22 mouse cellular contexts compared by ENCODE assay signal in genomic region chr4:135381355-135381754, GRCm38 (mm10). TPM values are rescaled to one million over a fixed set of nuclear protein-coding genes. Genes with fewer than 3 reads are reported as not detected.
DNase-seq lines count a peak whose midpoint lies in the region; ATAC-seq and TF ChIP-seq lines count a peak whose summit lies in the region.
"Had no signal": no experiment of that assay in that cellular context is flagged by ENCODE, and none has a peak within 500 bp of the region (broad histone marks: within the 10 kb centered on the region; RNA-seq: fewer than 3 reads in every experiment).

No protein-coding gene starts in this region.

- no peak overlapping the region for H3K9ac ChIP-seq in intestine, postnatal 0 days (ENCODE audit: low read depth, low read length)
- H3K9ac ChIP-seq in intestine, embryonic 15.5 days: no peak overlapping the region
- H3K9ac ChIP-seq in forebrain, embryonic 14.5 days (ENCODE audit: low read length): no peak overlapping the region
- H3K9ac ChIP-seq: embryonic facial prominence, embryonic 13.5 days; forebrain, embryonic 12.5 days; forebrain, postnatal 0 days; heart, embryonic 13.5 days; hindbrain, embryonic 12.5 days had no signal

- H3K27ac ChIP-seq in intestine, postnatal 0 days (ENCODE audit: low read depth, low read length): no peak overlapping the region
- H3K27ac ChIP-seq in intestine, embryonic 15.5 days: no peak overlapping the region
- H3K27ac ChIP-seq in forebrain, embryonic 14.5 days (ENCODE audit: low read depth, low read length): no peak overlapping the region
- H3K27ac ChIP-seq: embryonic facial prominence, embryonic 13.5 days; forebrain, embryonic 12.5 days; heart, embryonic 13.5 days; hindbrain, embryonic 12.5 days had no signal

- no peaks in the 10 kb centered on the region for H3K36me3 ChIP-seq in intestine, postnatal 0 days (ENCODE audit: control insufficient read depth, insufficient read depth)
- no peaks in the 10 kb centered on the region for H3K36me3 ChIP-seq in intestine, embryonic 15.5 days
- no peaks in the 10 kb centered on the region for H3K36me3 ChIP-seq in forebrain, embryonic 14.5 days (ENCODE audit: control insufficient read depth, insufficient read depth, low read length)
- H3K36me3 ChIP-seq: embryonic facial prominence, embryonic 13.5 days; forebrain, embryonic 12.5 days; heart, embryonic 13.5 days; hindbrain, embryonic 12.5 days had no signal

- no peak overlapping the region for H3K4me2 ChIP-seq in intestine, postnatal 0 days (replicated peaks; ENCODE audit: low read depth)
- no peak overlapping the region for H3K4me2 ChIP-seq in intestine, embryonic 15.5 days (replicated peaks)
- H3K4me2 ChIP-seq in forebrain, embryonic 14.5 days (ENCODE audit: low read length): no peak overlapping the region
- H3K4me2 ChIP-seq: embryonic facial prominence, embryonic 13.5 days; forebrain, embryonic 12.5 days; heart, embryonic 13.5 days; hindbrain, embryonic 12.5 days had no signal

- DNase-seq in WW6 (ENCODE audit: low read depth, low spot score): peak; percentile 84
- peak; percentile 34 for DNase-seq in embryo, embryonic 10.5 days (ENCODE audit: low spot score)
- DNase-seq in induced T-regulatory cell, adult 2 months (ENCODE audit: low read depth): peak; percentile 39
- DNase-seq in cerebellum, adult 9-10 months: no peak
- DNase-seq in lung, adult 18-20 months: no peak
- DNase-seq in forebrain, embryonic 14.5 days (ENCODE audit: low spot score): no peak
- DNase-seq: adrenal gland, postnatal 10 days; cerebellum, adult 11 months; cerebellum, adult 8-10 months; cerebellum, postnatal 25 days; forebrain, postnatal 0 days; gastrocnemius, postnatal 14 days; heart, adult 11 months; heart, postnatal 36 days; kidney, adult 2 months had no signal

- 65% methylated on average over 8 of the region's 8 CpGs for whole genome bisulfite sequencing in intestine, postnatal 0 days
- WGBS in intestine, embryonic 15.5 days: 46% methylated on average over 8 of the region's 8 CpGs
- 62% methylated on average over 8 of the region's 8 CpGs for WGBS in forebrain, embryonic 14.5 days

- H3K4me3 ChIP-seq in intestine, postnatal 0 days (ENCODE audit: low read depth, low read length): no peak overlapping the region
- H3K4me3 ChIP-seq in intestine, embryonic 15.5 days (replicated peaks): no peak overlapping the region
- no peak overlapping the region for H3K4me3 ChIP-seq in forebrain, embryonic 14.5 days (ENCODE audit: low read depth, low read length)
- H3K4me3 ChIP-seq: embryonic facial prominence, embryonic 13.5 days; forebrain, embryonic 12.5 days; heart, embryonic 13.5 days; hindbrain, embryonic 12.5 days had no signal

- no peaks in the 10 kb centered on the region for H3K27me3 ChIP-seq in intestine, postnatal 0 days (replicated peaks; ENCODE audit: control insufficient read depth, insufficient read depth, low read length)
- no peaks in the 10 kb centered on the region for H3K27me3 ChIP-seq in intestine, embryonic 15.5 days (replicated peaks)
- H3K27me3 ChIP-seq in forebrain, embryonic 14.5 days (replicated peaks; ENCODE audit: control insufficient read depth, insufficient read depth, low read length): no peaks in the 10 kb centered on the region
- H3K27me3 ChIP-seq: Patski had no signal

- TF ChIP-seq CTCF in intestine, postnatal 0 days (IDR thresholded peaks at IDR 0.05; ENCODE audit: low read depth): 0 out of 2 replicates have a peak, but pooled peaks have one; percentile 2

- no peak for ATAC-seq in intestine, postnatal 0 days
- no peak for ATAC-seq in intestine, embryonic 15.5 days
- no peak for ATAC-seq in forebrain, embryonic 14.5 days
- ATAC-seq: forebrain, postnatal 0 days; Patski had no signal

- no peaks in the 10 kb centered on the region for H3K9me3 ChIP-seq in intestine, postnatal 0 days (ENCODE audit: control insufficient read depth)
- no peaks in the 10 kb centered on the region for H3K9me3 ChIP-seq in intestine, embryonic 15.5 days
- no peaks in the 10 kb centered on the region for H3K9me3 ChIP-seq in forebrain, embryonic 14.5 days (replicated peaks; ENCODE audit: control insufficient read depth, low read length)
- H3K9me3 ChIP-seq: embryonic facial prominence, embryonic 13.5 days; forebrain, embryonic 12.5 days; heart, embryonic 13.5 days; hindbrain, embryonic 12.5 days had no signal

- no peaks in the 10 kb centered on the region for H3K4me1 ChIP-seq in intestine, postnatal 0 days (replicated peaks; ENCODE audit: control insufficient read depth, insufficient read depth, low read length)
- peaks cover 2% of the 10 kb centered on the region; the same call in 1 of the 2 replicates for H3K4me1 ChIP-seq in intestine, embryonic 15.5 days (replicated peaks)
- no peaks in the 10 kb centered on the region for H3K4me1 ChIP-seq in forebrain, embryonic 14.5 days (ENCODE audit: control insufficient read depth, insufficient read depth, low read length)

RNA-seq across cellular contexts. Expression of gene Ncmap, which starts 16.7 kb away (rescaled TPM):
- polyA plus RNA-seq in intestine, postnatal 0 days (2015; fragmentation: Nextera tagmentation; extraction: Ambion mirVana): 2.5 and 2.6 TPM in 2 replicates
- polyA plus RNA-seq in intestine, embryonic 15.5 days (2015; fragmentation: Nextera tagmentation; extraction: Ambion mirVana): 7.4 and 7.7 TPM in 2 replicates
- polyA plus RNA-seq in forebrain, embryonic 14.5 days (2014; fragmentation: Nextera tagmentation; extraction: Ambion mirVana): 0.41 and 0.49 TPM in 2 replicates
- polyA plus RNA-seq: Patski had no signal

RNA-seq across cellular contexts. Expression of gene Srrm1, which starts 28.2 kb away (rescaled TPM):
- polyA plus RNA-seq in intestine, postnatal 0 days (2015; fragmentation: Nextera tagmentation; extraction: Ambion mirVana): 113 and 126 TPM in 2 replicates
- 189 and 248 TPM in 2 replicates for polyA plus RNA-seq in intestine, embryonic 15.5 days (2015; fragmentation: Nextera tagmentation; extraction: Ambion mirVana)
- 129 and 152 TPM in 2 replicates for polyA plus RNA-seq in forebrain, embryonic 14.5 days (2014; fragmentation: Nextera tagmentation; extraction: Ambion mirVana)

RNA-seq across cellular contexts. Expression of gene Rcan3, which starts 52.3 kb away (rescaled TPM):
- 18.4 and 19.7 TPM in 2 replicates for polyA plus RNA-seq in intestine, postnatal 0 days (2015; fragmentation: Nextera tagmentation; extraction: Ambion mirVana)
- polyA plus RNA-seq in intestine, embryonic 15.5 days (2015; fragmentation: Nextera tagmentation; extraction: Ambion mirVana): 14.9 and 17.9 TPM in 2 replicates
- polyA plus RNA-seq in forebrain, embryonic 14.5 days (2014; fragmentation: Nextera tagmentation; extraction: Ambion mirVana): 17.7 and 27.5 TPM in 2 replicates

Comparison
In these comparisons a context has a peak if more than half of its experiments do, and no peak if none do; other contexts are left out.
1. DNase-seq: peak in WW6 (single experiment), embryo, embryonic 10.5 days (single experiment) and induced T-regulatory cell, adult 2 months (single experiment); none in cerebellum, adult 9-10 months (single experiment), lung, adult 18-20 months (0 of 2) and forebrain, embryonic 14.5 days (single experiment).